Mouse (Mus musculus): Measurements from ENCODE around the gene Prr7. TPM values are rescaled to one million over a fixed set of nuclear protein-coding genes. Genes with fewer than 3 reads are reported as not detected.
"Not testable (repeated sequence)": the region's sequence is repeated elsewhere in the genome, so short reads cannot be mapped to it uniquely, and the experiment has no call there.

The Prr7 gene
- total RNA-seq (2021), result 100 to 1,000 TPM in 1 of 2 experiments, 10 to 100 TPM in 1; 98.9 to 104 TPM
- long read RNA-seq, experiment 1, partial matches to known transcripts, result 0 of 2 reads
- long read RNA-seq, experiment 1, other reads (novel, unspliced or antisense), result 0 of 2 reads
- long read RNA-seq, experiment 2, partial matches to known transcripts, result 1 of 4 reads
- long read RNA-seq, experiment 2, other reads (novel, unspliced or antisense), result 1 of 4 reads

DNA sequence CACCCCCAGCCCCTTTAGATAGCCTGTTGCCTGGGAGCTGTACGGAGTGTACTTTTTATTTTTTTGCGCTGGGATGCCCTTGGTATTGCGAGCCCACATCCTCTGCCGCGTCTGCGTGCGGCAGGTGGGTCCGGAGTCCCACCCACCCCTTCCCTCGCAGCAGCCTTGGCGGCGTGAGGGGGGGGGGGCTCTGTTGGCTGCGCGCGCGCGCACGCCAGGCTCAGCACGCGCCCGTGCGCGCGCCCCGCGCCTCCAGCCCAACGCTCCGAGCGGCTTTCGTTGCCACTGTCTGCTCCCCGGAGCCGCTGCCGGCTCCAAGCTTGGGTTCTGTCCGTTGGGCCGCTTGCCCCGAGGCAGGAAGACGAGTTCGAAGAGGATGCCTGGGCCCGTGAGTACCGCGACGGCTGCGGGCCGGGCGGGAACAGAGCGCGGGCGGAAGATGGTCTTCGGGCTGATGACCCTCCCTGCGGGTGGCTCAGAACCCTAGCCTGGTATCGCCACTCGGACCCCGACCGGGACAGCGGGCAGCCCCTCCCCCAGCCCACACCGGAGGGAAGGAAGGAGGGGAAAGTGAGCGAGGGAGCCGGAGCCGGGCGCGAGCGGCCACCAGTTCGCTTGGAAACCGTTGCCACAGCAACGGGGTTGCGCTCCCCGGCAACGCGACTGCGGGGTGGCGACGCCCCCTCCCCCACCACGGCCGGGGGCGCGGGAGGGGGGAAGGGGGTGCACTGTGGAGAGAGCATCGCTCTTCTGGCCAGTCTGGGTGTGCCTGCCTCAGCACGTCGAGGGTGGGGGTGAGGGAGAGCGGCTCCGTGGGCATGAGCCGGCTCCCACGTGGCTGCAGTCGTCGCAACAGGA lies at the start of gene Prr7:
Gene Prr7, plus strand, starts transcription at position 241 of the 858 bp plus-strand sequence.
- peak; percentile 78 to 83 for DNase-seq (ENCODE audit: low spot score in 2 of 2)
- intact Hi-C loops (cut with DNase I), result no loop called here

DNA sequence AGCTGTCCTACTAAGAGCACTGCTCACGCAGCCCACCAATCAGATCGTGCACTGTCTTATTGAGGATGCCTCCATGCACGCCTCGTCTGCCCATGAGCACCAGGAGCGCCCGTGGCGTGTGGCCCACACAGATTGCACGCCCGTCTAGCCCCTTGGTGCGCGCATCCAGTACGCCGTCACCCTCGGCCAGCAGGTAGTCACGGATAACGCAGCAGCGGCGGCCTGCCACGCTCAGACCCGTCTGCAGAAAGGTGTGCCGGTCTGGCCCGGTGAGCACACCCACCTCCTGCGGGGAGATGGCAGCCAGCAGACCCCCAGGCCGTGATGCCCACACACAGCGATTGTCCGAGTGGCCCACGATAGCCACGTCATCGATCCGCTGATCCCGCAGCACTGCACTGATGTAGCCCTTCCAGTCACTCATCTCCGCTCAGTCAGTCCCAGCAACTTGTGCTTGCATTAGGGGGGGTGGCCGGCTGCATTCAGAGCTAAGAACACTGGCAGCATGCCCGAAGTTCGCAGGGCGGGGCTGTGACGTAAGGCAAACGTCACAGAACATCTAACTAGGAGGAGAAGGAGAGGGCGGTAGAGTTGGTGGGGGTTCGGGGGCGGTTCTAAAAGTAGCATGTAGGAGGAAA lies 49.2 kb upstream of the Prr7 start, which contains the start of gene Pfn3:
Gene Pfn3, minus strand, starts transcription at position 490 of the 638 bp plus-strand sequence.
- intact Hi-C loops (cut with DNase I), result no loop called here
- DNase-seq (ENCODE audit: low spot score in 2 of 2), result peak; percentile 83 to 84

DNA sequence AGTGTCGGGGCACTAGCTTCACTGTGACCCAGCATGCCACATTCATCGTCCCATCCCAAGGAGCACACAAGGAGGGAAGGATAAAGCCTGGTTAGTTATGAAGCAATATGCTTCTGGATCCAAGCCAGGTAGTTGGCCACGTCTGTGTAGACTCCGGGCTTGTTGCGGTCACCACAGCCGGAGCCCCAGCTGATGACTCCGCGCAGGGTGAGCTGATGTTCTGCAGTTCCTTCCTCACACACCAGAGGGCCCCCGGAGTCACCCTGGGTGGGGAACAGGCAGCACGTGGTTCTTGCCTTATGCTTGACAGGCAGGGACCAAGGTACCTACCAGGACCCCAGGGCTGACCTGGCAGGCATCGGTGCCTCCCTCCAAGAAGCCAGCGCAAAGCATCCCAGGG lies 46.1 kb upstream of the Prr7 start:
- DNase-seq (ENCODE audit: low spot score in 2 of 2), result peak; percentile 78 to 84
- intact Hi-C loops (cut with DNase I), result loop anchor here (2.0 kb wide), 1 partner anchor 53 kb away; no protein-coding TSS in a partner anchor

DNA sequence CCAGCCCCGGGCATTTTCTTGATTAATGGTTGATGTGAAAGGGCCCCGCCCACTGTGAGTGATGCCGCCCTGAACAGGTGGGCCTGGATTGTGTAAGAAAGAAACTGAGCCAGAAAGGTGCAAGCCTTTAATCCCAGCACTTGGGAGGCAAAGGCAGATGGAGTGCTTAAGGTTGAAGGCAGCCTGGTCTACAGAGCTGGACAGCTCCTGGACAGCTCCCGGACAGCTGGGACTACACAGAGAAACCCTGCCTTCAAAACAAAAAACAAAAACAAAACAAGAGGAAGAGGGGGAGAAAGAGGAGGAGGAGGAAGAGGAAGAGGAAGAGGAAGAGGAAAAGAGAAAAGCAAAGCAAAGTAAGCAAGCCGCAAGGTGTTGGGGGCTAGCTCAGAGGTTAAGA lies 44.9 kb upstream of the Prr7 start:
- no peak for DNase-seq (ENCODE audit: low spot score in 2 of 2)
- intact Hi-C loops (cut with DNase I), result loop anchor here (2.0 kb wide), 1 partner anchor 52 kb away; no protein-coding TSS in a partner anchor

DNA sequence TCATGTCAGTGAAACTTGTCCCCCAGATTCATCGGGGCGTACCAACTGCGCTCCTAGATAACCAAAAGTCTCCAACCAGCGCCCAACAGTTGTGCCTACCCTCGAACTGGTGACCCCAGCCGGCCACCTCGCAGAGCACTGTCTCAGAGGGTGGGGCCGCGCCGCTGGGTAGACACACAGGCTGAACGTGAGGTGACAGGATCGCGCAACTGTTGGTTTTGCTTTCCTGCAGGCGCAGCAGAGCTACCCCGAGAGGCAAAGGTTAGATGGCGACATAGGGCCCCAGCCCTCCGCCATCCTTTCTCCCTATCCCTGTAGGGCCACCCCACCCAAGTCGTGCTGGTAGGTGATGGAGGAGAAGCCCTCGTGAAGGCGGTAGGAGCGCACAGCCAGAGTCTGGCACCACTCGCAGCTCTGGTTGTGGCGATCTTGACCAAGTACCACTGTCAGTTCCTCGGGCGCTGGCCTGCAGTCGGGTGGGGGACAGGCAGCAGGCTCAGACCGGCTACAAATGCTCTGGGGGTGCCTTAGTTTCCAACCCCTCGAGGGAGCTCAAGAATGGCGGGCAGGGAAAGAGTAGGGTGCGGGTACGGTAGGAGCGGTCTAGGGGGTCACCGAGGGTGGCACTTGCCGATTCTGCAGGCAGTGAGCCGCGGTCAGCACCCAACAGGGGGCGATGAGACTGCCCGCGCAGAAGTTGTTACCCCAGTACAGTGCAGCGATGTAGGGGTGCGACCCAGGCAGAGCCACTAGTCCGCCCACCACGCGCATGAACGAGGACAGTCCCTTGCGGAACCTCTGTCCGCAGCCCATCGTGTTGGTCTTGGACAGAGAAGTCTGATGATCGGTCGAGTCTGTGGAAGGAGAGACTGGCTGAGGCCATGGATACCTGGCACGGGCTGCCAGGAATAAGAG lies 43.8 kb upstream of the Prr7 start:
- intact Hi-C loops (cut with DNase I), result no loop called here
- DNase-seq (ENCODE audit: low spot score in 2 of 2), result no peak

DNA sequence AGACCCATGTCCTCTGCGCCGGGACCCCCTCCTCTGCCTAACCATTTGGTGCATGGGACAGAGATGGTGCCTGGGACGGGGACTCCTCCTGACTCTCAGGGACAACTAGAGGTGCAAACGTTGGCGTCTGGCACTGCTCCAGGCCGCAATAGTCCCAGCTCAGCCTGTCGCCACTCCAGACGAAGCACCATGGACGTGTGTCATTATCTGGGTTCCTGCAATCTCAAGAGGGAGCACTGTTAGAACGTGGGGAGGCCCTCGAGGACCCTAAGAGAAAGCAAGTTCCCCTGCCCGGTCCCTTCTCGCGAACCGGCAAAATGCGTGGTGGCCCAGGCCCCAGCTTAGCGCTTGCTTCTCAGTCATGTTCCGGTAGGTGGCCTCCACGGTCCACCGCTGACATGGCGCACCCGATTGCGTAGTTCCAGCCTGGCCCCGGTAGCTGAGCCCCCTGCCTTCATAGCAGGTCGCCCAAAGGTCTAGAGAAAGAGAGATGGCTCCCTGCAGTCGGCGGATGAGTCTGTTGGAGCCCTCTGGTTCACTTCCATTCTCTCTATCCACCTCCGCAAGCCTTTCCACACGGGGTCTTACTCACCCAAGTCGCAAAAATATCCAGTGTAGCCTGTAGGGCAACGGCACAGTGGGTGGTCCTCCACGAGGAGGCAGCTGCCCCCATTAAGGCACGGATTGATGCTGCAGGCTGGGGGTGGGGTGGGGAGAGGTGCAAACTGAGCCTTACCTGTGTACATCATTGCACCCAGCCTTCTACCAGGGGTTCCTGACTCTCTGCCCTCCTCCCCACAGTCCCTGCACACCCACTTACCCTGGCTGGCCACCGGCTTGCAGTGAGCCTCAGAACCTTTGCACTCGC lies 42.9 kb upstream of the Prr7 start:
- intact Hi-C loops (cut with DNase I), result no loop called here
- DNase-seq (ENCODE audit: low spot score in 2 of 2), result peak; percentile 60 to 71

DNA sequence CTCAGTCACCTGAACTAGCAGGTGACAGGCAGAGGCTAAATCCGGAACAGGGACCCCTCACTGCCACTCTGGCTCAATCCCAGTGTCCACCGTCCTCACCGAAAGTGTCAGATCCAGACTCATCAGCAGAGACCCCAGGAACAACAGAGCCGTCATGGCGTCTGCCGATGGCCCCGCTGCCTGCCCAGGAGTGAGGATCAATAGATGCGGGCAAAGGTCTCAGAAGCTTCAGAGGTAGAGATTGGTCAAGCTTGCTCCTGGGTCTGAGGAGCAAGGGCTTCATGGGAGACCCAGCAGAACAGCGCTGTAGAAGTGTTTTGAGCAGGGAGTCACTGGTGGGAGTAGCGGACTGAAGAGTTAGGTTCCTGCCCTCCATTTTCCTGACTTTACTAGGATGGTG lies 37.5 kb upstream of the Prr7 start, which contains the start of gene F12:
Gene F12, minus strand, starts transcription at position 181 of the 400 bp plus-strand sequence.
- intact Hi-C loops (cut with DNase I), result no loop called here
- no peak for DNase-seq (ENCODE audit: low spot score in 2 of 2)

DNA sequence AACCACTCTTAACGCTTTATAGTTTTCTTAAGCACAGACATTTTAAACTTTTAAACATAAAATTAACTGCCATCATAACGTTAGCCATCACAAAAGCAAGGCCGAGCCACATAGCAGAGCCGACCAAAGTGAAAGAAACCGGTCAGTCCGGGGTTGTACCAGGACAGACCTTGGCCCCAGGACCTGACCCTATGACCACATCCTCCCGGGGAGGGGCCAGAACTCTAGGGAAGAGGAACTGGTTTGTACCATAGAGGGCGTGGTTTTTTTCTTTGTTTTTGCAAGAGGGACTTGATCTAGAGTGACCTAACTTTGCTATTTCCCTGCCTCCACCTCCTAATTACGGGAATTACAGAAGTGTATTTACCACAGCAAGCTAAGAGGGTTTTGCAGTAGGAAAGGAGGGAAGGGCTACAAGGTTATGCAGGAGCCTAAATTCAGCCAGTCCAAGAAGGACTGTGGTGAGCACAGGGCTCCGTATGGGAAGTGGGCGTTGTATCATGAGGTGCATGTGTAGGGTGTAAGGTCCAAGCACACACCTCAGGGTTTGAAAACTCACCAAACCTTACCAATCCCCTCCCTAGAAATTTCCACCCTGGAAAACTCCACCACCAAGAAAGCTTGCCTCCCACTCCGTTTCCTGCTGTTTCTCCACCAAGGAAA lies 34.7 kb upstream of the Prr7 start:
- intact Hi-C loops (cut with DNase I), result no loop called here
- DNase-seq (ENCODE audit: low spot score in 2 of 2), result no peak

DNA sequence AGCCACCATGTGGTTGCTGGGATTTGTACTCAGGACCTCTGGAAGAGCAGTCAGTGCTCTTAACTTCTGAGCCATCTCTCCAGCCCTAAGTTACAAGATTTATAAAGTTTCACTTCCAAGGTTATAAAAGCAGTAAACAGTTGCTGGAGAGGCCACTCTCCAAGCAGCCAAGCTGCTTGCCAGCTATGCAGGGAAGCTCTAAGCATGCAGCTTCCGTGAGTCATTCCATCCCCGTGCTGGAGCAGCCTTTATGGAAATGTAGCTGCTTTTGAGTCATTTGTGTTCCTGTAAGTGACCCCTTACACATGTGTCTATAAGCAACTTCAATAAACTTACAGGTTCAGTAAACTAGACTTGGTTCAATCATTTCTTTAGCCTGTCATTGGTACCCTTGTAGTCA lies 33.5 kb upstream of the Prr7 start:
- intact Hi-C loops (cut with DNase I), result no loop called here
- DNase-seq (ENCODE audit: low spot score in 2 of 2), result no peak

DNA sequence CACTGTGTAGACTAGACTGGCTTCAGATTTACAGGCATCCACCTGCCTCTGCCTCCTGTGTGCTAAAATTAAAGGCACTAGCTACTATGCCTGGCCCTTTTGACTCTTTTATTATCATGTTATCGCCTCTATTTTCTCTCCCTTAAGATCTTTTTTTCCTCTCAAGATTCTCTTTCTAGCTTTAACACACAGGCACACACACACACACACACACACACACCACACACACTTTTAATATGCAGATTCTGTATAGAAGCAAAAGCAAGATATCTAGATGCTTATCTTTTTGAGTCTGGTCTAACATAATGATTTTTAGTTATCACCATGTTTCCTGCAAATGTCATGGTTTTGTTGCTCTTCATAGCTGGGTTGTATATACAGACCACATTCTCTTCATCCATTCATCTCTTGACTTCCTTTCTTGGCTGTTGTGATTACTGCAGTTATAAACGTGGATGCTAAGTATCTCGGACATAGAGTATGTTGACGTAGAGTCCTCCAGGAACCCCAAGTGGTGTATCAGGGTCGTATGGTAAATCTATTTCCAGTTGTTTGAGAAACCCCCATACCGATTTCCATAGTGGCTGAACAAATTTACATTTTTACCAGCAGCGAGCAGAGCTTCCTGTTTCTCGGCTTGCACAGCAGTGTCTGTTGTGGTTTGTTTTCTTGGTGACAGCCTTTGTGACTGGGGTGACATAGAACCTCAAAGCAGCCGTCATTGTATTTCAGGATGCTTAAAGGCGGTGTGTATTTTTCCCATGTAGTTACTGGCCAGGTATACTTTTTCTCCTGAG lies 32.0 kb upstream of the Prr7 start:
- DNase-seq (ENCODE audit: low spot score in 2 of 2), result no peak

DNA sequence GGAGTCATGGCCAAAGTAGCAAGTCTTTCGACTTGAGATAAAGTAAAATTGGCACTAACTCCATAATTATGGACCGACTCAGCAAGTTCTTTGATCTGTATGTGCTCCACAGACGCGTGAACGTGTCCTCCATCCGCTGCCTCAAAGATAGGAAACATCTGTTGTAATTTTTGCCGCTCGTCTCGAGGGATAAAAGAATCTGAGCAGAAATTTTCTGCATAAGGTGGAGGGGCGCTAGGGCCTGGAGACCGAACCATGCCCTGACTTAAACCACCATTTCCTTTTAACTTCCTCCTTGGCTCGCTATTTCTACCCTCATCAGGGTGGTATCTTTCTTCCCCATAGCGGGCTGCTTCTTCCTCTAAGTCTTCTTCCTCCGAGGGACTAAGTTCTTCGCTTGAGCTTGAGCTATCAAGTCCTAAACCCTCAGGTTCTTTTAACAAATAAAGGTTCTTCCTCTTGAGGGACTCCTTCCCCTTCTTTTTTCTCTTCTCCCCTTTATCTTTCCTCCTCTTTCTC lies 26.9 kb upstream of the Prr7 start:
- intact Hi-C loops (cut with DNase I); DNase-seq (ENCODE audit: low spot score in 2 of 2): not testable (repeated sequence)

More for the DNA sequence above, 32.0 kb upstream of the Prr7 start:
- intact Hi-C loops (cut with DNase I), result no loop called here

DNA sequence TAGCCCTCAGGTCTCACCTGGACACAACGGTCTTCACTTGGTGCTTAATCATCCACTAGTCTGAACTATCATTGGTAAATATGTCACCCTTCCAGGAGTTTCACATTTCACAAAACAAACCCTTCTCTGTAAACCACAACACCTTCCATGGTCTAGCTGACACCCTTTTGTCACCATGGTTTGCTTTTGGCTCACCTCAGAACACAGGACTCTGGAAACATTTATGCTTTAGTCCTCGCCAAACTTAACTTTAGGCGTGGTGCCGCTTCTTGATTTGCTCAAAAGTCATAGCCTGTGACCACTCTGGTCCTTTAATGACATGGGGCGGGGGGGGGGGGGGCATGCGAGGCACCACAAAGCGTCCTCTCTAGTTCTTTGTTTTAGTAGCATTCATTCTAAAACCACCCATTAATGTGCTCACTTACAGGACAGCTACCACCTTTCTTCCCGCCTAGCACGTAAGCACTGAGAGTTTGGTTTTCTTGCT lies 20.2 kb upstream of the Prr7 start:
- intact Hi-C loops (cut with DNase I), result no loop called here
- no peak for DNase-seq (ENCODE audit: low spot score in 2 of 2)

DNA sequence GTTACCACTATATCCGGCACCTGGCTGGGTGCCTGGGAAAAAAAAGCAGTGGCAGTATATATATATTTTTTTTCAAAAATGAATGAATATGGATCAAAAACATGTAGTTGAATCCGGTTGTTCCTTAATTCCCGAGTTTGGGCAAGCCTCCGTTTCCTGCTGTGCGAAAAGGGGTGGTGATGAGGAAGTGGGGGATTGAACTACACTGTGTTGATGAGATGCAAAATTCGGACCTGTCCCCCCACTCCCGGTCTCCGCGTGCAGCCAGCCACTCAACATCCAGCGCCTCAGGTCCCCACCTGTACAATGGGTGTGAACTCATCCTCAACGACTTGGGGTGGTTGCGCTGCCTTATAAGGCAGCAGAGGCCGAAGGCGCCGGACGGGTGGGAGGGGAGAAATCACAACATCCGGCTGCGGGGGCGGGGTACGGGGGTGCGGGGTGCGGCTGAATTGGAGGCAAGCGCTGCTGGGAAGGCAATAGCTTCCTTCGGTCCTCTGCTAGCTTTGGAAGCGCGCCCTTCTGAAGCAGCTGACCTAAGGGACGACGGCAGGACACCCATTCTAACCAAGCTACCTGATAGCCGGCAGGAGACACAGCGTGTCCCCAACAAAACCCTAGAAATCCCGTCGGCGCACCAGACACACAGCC lies 19.7 kb upstream of the Prr7 start:
- peak; percentile 59 to 84 for DNase-seq (ENCODE audit: low spot score in 2 of 2)

DNA sequence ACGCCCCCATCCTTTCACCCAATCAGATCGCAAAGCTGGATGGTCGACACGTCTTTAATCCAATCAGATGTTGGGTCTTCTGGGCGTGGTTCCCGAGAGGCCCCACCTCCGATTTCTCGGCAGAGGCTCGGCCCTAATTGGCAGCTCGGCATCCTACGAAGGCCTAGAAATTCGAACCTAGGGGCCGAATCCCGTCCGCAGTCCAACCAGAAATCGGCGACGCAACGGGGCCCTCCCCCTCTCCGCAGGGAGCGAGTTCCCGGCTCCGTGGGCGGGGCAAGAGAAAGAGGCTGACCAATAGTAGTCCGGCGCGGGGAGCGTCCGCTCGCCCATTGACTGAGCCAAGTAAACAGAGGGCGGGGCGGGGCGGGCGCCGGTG lies 19.1 kb upstream of the Prr7 start, which contains the start of gene Grk6:
Gene Grk6, plus strand, starts transcription at position 136 of the 379 bp plus-strand sequence.
- DNase-seq (ENCODE audit: low spot score in 2 of 2), result peak; percentile 99 to 100
- intact Hi-C loops (cut with DNase I), result no loop called here

More for the DNA sequence above, 19.7 kb upstream of the Prr7 start:
- intact Hi-C loops (cut with DNase I), result no loop called here

DNA sequence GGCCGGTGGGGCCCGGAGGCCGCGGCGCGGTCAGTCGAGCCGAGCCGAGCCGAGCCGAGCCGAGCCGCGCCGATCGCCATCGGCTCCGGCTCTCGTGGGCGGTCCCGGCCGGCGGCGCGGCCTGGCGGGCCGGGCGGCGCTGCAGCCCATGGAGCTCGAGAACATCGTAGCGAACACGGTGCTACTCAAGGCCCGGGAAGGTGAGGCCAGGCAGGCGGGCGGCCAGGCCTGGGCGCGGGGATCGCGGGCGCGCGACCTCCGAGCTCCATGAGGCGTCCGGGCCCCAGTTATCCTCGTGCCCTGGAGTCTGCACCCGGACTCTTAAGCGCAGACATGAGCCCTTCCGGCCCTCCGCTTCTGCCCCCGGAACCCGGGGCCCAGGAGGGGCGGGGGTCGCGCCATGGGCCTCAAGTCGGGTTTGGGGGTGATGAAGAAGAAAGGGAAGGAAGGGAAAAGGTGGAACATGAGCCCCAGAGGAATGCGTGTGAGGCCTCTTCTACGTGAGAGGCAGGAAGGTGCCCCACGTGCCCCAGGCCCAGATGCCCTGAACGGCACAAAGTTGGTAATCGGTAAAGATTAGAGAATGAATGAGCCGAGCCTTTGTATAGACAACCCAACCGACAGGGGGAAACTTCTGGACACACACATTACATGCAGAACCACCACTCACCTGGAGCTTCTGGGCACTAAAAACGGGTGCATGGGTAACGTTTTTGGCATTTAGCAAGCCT lies 18.5 kb upstream of the Prr7 start:
- no peak for DNase-seq (ENCODE audit: low spot score in 2 of 2)
- intact Hi-C loops (cut with DNase I), result no loop called here
